Mouse (Mus musculus) liver, embryonic 11.5 days (tissue): ENCODE data around the gene Klk12. TPM values are rescaled to one million over a fixed set of nuclear protein-coding genes. Genes with fewer than 3 reads are reported as not detected.
A peak's percentile ranks its signal among the peaks of the same experiment; 100 is the strongest.

Experiments
- ATAC-seq: fragments of 200-750 bp; cut with Nextera tagmentation; replicated peaks from 2 replicates; pipeline ENCODE4 v1.8.0; 2017; ENCODE audit warnings: moderate number of reproducible peaks, mild to moderate bottlenecking, moderate TSS enrichment, moderate library complexity; ENCODE audit not compliant: low FRiP score
- DNase-seq: peaks from one replicate; pipeline ENCODE4 v3.0.0-alpha.2; 2017; ENCODE audit warnings: low spot score
- H3K27ac ChIP-seq: fragments of 300-500 bp; sonication (generic); 2 replicates; pipeline ENCODE4 v1.5.1; 2014; ENCODE audit warnings: mild to moderate bottlenecking, low read depth, low read length, control low read depth
- H3K27me3 ChIP-seq: fragments of 300-500 bp; sonication (generic); replicated peaks from 2 replicates; pipeline ENCODE4 v1.6.1; 2014; ENCODE audit warnings: low read length, mixed read lengths; ENCODE audit not compliant: control insufficient read depth, insufficient read depth
- H3K36me3 ChIP-seq: fragments of 300-500 bp; sonication (generic); 2 replicates; pipeline ENCODE4 v1.6.1; 2014; ENCODE audit warnings: mild to moderate bottlenecking, low read length, moderate library complexity, mixed read lengths; ENCODE audit not compliant: control insufficient read depth, insufficient read depth
- H3K4me1 ChIP-seq: fragments of 300-500 bp; sonication (generic); replicated peaks from 2 replicates; pipeline ENCODE4 v1.6.1; 2014; ENCODE audit warnings: low read length, mixed read lengths; ENCODE audit not compliant: control insufficient read depth, insufficient read depth
- H3K4me2 ChIP-seq: fragments of 300-500 bp; sonication (generic); 2 replicates; pipeline ENCODE4 v1.6.1; 2014; ENCODE audit warnings: mild to moderate bottlenecking, control low read depth, moderate library complexity
- H3K4me3 ChIP-seq: fragments of 300-500 bp; sonication (generic); 2 replicates; pipeline ENCODE4 v1.5.1; 2014; ENCODE audit warnings: low read depth, low read length, control low read depth
- H3K9ac ChIP-seq: fragments of 300-500 bp; sonication (generic); 2 replicates; pipeline ENCODE4 v1.6.1; 2014; ENCODE audit warnings: low read depth, low read length, control low read depth
- H3K9me3 ChIP-seq: fragments of 300-500 bp; sonication (generic); 2 replicates; pipeline ENCODE4 v1.6.1; 2016; ENCODE audit warnings: low read length, inconsistent platforms, mixed read lengths; ENCODE audit not compliant: control insufficient read depth
- WGBS: fragments of 180-500 bp; shearing (Covaris S2); extraction: QIAGEN DNeasy Blood & Tissue Kit; methylation state at CpG from one replicate; pipeline ENCODE4 v1.1.7; 2014; 5-methylcytosine and 5-hydroxymethylcytosine counted together
- polyA plus RNA-seq: library from polyadenylated mRNA; unstranded; fragments of >200 nt; fragmentation: Nextera tagmentation; extraction: Ambion mirVana; gene quantifications from 2 replicates; pipeline ENCODE4 v1.2.1, GENCODE M21; 2014

The Klk12 gene
- polyA plus RNA-seq, 1 experiment from 2014 or later = not detected

- 9% methylated on average over 36 of the region's 36 CpGs for WGBS
- Histone ChIP-seq H3K27ac (no peak overlapping the region), H3K4me3 (peak overlapping the region; percentile 31; the same call in 1 of the 2 replicates)
Measured at GRCm38 (mm10) chr7:43782275-43783265, 13.9 kb downstream of the Klk12 start.

GRCm38 (mm10) chr7:43785286-43785685, 16.6 kb downstream of the Klk12 start:
- H3K9me3 ChIP-seq = no peaks in the 10 kb centered on the region
- 81% methylated on average over 1 of the region's 1 CpGs for WGBS
- H3K9ac ChIP-seq = no peak overlapping the region
- H3K4me2 ChIP-seq = no peak overlapping the region
- H3K27me3 ChIP-seq = peaks cover 8% of the 10 kb centered on the region
- ATAC-seq (no peak), DNase-seq (no peak)
- no peaks in the 10 kb centered on the region for H3K36me3 ChIP-seq
- no peak overlapping the region for H3K27ac ChIP-seq
- no peaks in the 10 kb centered on the region for H3K4me1 ChIP-seq
- no peak overlapping the region for H3K4me3 ChIP-seq

More at GRCm38 (mm10) chr7:43782275-43783265, 13.9 kb downstream of the Klk12 start:
- Histone ChIP-seq H3K4me2 (peak overlapping the region; percentile 66), H3K36me3 (no peaks in the 10 kb centered on the region), H3K4me1 (no peaks in the 10 kb centered on the region), H3K27me3 (peaks cover 8% of the 10 kb centered on the region), H3K9ac (no peak overlapping the region), H3K9me3 (no peaks in the 10 kb centered on the region)
- ATAC-seq (peak; percentile 44), DNase-seq (peak; percentile 75)

- WGBS = 67% methylated on average over 3 of the region's 3 CpGs
- no peak overlapping the region for H3K9ac ChIP-seq
- H3K4me3 ChIP-seq = no peak overlapping the region
- ATAC-seq (no peak), DNase-seq (no peak)
- H3K4me2 ChIP-seq = no peak overlapping the region
- H3K36me3 ChIP-seq = no peaks in the 10 kb centered on the region
- H3K27ac ChIP-seq = no peak overlapping the region
- H3K9me3 ChIP-seq = no peaks in the 10 kb centered on the region
- no peaks in the 10 kb centered on the region for H3K4me1 ChIP-seq
- peaks cover 4% of the 10 kb centered on the region; the same call in 1 of the 2 replicates for H3K27me3 ChIP-seq
Measured at GRCm38 (mm10) chr7:43788096-43788495, 19.4 kb downstream of the Klk12 start.

GRCm38 (mm10) chr7:43789295-43789694, 20.6 kb downstream of the Klk12 start:
- Histone ChIP-seq H3K27ac (no peak overlapping the region), H3K4me3 (no peak overlapping the region), H3K9me3 (no peaks in the 10 kb centered on the region), H3K27me3 (no peaks in the 10 kb centered on the region), H3K4me2 (no peak overlapping the region), H3K4me1 (no peaks in the 10 kb centered on the region), H3K9ac (no peak overlapping the region), H3K36me3 (no peaks in the 10 kb centered on the region)
- WGBS = 54% methylated on average over 2 of the region's 2 CpGs
- ATAC-seq (no peak), DNase-seq (no peak)

GRCm38 (mm10) chr7:43791591-43791990, 22.9 kb downstream of the Klk12 start, which contains the start of gene Klk9:
Gene Klk9 (plus strand): TSS chr7:43791891.
- Histone ChIP-seq H3K4me2 (no peak within 1 kb of the TSS), H3K9me3 (no peaks in the 10 kb centered on the region), H3K36me3 (no peaks in the 10 kb centered on the region), H3K4me1 (no peaks in the 10 kb centered on the region; the same call in 1 of the 2 replicates), H3K27me3 (peaks cover 10% of the 10 kb centered on the region), H3K4me3 (no peak within 1 kb of the TSS), H3K27ac (no peak within 1 kb of the TSS), H3K9ac (no peak within 1 kb of the TSS)
- ATAC-seq = no peak
- DNase-seq = no peak
- 62% methylated on average over 7 of the region's 7 CpGs for whole genome bisulfite sequencing

GRCm38 (mm10) chr7:43796355-43796754, 27.7 kb downstream of the Klk12 start:
- Histone ChIP-seq H3K36me3 (no peaks in the 10 kb centered on the region), H3K27ac (no peak overlapping the region), H3K9me3 (no peaks in the 10 kb centered on the region), H3K4me2 (peak overlapping the region; percentile 79), H3K4me3 (peak overlapping the region; percentile 52), H3K4me1 (peaks cover 2% of the 10 kb centered on the region; the same call in 1 of the 2 replicates), H3K27me3 (peaks cover 21% of the 10 kb centered on the region), H3K9ac (no peak overlapping the region)
- DNase-seq (no peak), ATAC-seq (no peak)
- 10% methylated on average over 8 of the region's 8 CpGs for WGBS

- Histone ChIP-seq H3K4me3 (peak within 1 kb of the TSS; percentile 52), H3K27ac (no peak within 1 kb of the TSS), H3K4me2 (peak within 1 kb of the TSS; percentile 79), H3K27me3 (peaks cover 21% of the 10 kb centered on the region), H3K4me1 (peaks cover 2% of the 10 kb centered on the region; the same call in 1 of the 2 replicates), H3K36me3 (no peaks in the 10 kb centered on the region), H3K9ac (no peak within 1 kb of the TSS), H3K9me3 (no peaks in the 10 kb centered on the region)
- DNase-seq (no peak), ATAC-seq (peak; percentile 16; the same call in 1 of the 2 replicates)
- under 1% methylated on average over 28 of the region's 28 CpGs for WGBS
Measured at GRCm38 (mm10) chr7:43797333-43797769, 28.7 kb downstream of the Klk12 start, which contains the start of gene Klk8. Gene Klk8 (plus strand): TSS chr7:43797577.

GRCm38 (mm10) chr7:43797844-43798462, 29.3 kb downstream of the Klk12 start:
- Histone ChIP-seq H3K9me3 (no peaks in the 10 kb centered on the region), H3K27ac (no peak overlapping the region), H3K4me2 (peak overlapping the region; percentile 79), H3K27me3 (peaks cover 21% of the 10 kb centered on the region), H3K9ac (no peak overlapping the region), H3K36me3 (no peaks in the 10 kb centered on the region), H3K4me3 (peak overlapping the region; percentile 52), H3K4me1 (peaks cover 2% of the 10 kb centered on the region; the same call in 1 of the 2 replicates)
- peak; percentile 41 for DNase-seq
- ATAC-seq = peak; percentile 39
- WGBS = 16% methylated on average over 13 of the region's 13 CpGs
